Mouse (Mus musculus) skeletal muscle tissue, adult 2 months (tissue): ENCODE measurements around the gene Taf1a.
A peak's percentile ranks its signal among the peaks of the same experiment; 100 is the strongest.

ENCODE experiments used
- DNase-seq: peaks from one replicate; pipeline ENCODE4 v3.0.0-alpha.2; 2012; ENCODE audit warnings: low read depth, low spot score

The Taf1a gene

GRCm38 (mm10) chr1:183414081-183414727 is 25.4 kb downstream of the Taf1a start:
- DNase-seq = no peak

DNA sequence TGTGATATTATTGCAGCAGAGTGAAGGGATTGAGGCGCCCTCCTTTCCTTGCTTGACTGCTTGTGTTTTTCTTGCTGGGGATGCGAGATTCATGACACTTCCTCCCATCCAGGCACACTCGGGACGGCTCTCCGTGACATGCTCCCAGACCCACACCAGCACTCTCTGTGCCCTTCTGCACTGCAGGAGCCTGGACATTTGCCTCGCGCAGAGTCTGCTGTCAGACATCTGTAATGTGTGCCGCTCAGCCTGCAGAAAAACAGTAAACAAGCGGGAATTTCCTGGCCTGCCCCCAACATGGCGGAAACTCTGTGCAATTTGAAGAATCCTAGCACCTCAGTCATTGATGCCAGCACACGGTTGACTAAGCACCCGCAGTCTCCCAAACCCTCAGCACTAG is 29.1 kb downstream of the Taf1a start, which contains the start of gene Hhipl2:
TSS of gene Hhipl2 (plus strand) at position 343 of the 400 bp plus-strand sequence.
- no peak for DNase-seq

DNA sequence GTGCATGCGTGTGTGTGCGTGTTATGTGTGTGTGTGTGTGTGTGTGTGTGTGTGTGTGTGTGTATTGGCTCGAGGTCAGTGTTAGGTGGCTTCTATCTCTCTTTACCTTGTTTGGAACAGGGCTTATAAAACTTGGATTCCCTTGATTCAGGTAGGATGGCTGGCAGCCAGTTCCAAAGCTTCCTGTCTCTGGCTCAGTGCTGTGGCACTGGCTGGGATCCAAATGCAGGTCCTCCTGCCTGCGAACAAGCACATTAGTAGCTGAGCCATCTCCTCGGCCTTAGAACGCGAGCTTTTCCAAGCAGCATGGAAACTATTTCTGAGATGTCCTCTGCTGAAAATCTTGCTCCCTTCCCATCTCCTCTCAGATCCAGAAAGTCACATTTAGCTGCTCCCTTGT is 31.0 kb downstream of the Taf1a start:
- DNase-seq = no peak

DNA sequence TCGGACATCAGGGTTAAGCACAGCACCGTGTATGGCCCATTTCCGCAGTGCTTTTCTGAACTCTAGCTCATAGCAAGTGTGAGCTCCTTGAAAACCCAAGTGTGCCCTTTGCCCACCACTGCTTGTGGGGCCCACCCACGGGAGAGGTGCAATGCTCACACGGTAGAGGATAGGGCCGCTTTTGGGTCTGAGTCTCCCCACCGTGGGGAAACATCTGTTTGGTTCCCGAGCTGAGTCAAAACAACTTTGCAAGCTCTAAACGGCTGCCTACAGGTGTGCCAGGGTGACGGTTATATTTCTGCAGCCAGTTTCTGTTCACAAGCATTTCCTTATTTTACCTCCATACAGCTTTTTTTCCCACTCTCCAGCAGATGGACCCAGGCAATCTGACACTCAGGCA is 31.5 kb downstream of the Taf1a start:
- no peak for DNase-seq

GRCm38 (mm10) chr1:183424100-183424499 is 35.3 kb downstream of the Taf1a start:
- DNase-seq = no peak

- no peak for DNase-seq
Observed at GRCm38 (mm10) chr1:183434918-183435317, 46.1 kb downstream of the Taf1a start.

DNA sequence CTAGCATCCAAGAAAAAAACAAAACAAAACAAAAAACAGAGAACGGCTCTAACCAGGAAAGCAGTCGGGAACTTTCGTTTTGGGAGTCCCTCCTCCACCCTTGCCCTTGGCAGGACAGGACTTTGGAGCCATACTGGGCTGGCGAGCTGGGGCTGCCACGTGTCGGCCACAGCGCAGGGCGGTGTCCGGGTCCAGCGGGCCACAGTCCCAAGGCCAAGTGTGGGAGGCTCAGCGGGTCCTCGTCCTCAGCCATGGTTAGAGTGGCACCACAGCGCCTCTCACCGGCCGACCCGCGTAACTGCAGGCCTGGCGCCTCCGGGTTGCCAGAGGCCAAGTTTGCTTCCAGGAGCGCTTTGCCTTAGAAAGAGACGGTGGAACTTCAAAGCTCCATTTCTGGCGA is 50.3 kb downstream of the Taf1a start:
- peak; percentile 96 for DNase-seq

- DNase-seq = peak; percentile 92
Observed at GRCm38 (mm10) chr1:183442015-183442774, 53.4 kb downstream of the Taf1a start.

DNA sequence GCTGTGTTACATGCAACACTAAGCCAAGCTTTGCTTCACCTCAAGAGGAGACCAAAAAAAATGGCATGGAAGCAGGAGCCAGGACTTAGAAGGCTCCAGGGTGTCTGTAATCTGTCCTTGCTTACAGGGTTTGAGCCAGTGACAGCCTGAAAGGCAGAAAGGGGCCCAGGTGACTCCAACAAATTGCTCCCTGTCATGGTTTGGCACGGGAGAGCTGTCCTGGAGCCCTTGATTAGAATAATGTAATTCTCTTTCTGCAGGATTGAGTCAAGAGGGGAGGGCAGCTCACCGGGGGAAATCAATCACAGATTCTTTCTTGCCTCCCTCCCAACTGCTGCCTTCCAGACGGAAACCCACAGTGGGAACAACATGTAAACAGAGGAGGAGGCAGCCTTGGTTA is 64.3 kb downstream of the Taf1a start:
- DNase-seq = no peak
